Comparison of ENCODE assay signal across 25 mouse cellular contexts in the genomic region with DNA sequence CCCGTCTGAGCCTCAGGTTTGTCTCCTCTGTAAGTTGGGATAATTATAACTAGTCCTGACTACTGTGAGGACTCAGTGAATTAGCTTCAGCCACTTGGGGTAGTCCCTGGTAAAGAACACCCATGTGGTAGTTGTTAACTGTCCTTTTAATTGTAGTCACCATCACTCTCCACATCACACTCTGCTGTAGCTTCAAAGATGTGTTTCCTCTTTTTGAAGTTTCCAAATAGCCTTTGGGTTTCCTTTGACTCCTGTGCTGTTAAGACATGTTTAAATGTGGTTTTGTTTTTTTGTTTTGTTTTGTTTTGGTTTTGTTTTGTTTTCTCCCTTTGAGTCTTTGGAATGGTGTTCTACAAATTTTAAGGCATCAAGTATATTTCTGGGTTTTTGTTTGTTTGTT.
"Had no signal": no experiment of that assay in that cellular context is flagged by ENCODE, and none has a peak within 500 bp of the region (broad histone marks: within the 10 kb centered on the region; RNA-seq: fewer than 3 reads in every experiment).

No protein-coding gene starts in this region.

- H3K9ac ChIP-seq: heart, embryonic 12.5 days; hindbrain, embryonic 12.5 days; hindbrain, embryonic 14.5 days; intestine, embryonic 15.5 days; limb, embryonic 13.5 days; limb, embryonic 15.5 days; liver, embryonic 12.5 days; liver, embryonic 14.5 days had no signal

- H3K36me3 ChIP-seq: heart, embryonic 10.5 days; heart, embryonic 12.5 days; hindbrain, embryonic 12.5 days; intestine, embryonic 15.5 days; limb, embryonic 13.5 days; limb, embryonic 15.5 days; liver, embryonic 12.5 days had no signal

- H3K27ac ChIP-seq: gastrocnemius, adult 2 months; heart, embryonic 10.5 days; hindbrain, embryonic 12.5 days; hindbrain, embryonic 14.5 days; intestine, embryonic 15.5 days; layer of hippocampus, adult 2 months; left cerebral cortex, adult 2 months; limb, embryonic 13.5 days; limb, embryonic 15.5 days; liver, embryonic 12.5 days; liver, embryonic 14.5 days had no signal

- DNase-seq: gastrocnemius, adult 2 months; gastrocnemius, postnatal 10 days; gastrocnemius, postnatal 25 days; heart, adult 18-20 months; heart, postnatal 10 days; heart, postnatal 4 days; kidney, adult 18-20 months; kidney, adult 8-10 months; kidney, postnatal 10 days; kidney, postnatal 25 days; kidney, postnatal 4 days had no signal

- H3K4me2 ChIP-seq: heart, embryonic 12.5 days; hindbrain, embryonic 12.5 days; hindbrain, embryonic 14.5 days; intestine, embryonic 15.5 days; limb, embryonic 13.5 days; limb, embryonic 15.5 days; liver, embryonic 12.5 days had no signal

- H3K4me1 ChIP-seq: intestine, embryonic 15.5 days; liver, embryonic 12.5 days had no signal

- ATAC-seq: hindbrain, embryonic 16.5 days; inflammation-experienced regulatory T-cells, adult 6 months; intestine, embryonic 15.5 days; intestine, postnatal 0 days; liver, embryonic 12.5 days had no signal

- H3K9me3 ChIP-seq: heart, embryonic 10.5 days; heart, embryonic 12.5 days; hindbrain, embryonic 12.5 days; intestine, embryonic 15.5 days; limb, embryonic 13.5 days; limb, embryonic 15.5 days; liver, embryonic 12.5 days had no signal

- H3K4me3 ChIP-seq: gastrocnemius, adult 2 months; heart, embryonic 10.5 days; heart, embryonic 12.5 days; hindbrain, embryonic 12.5 days; intestine, embryonic 15.5 days; layer of hippocampus, adult 2 months; left cerebral cortex, adult 2 months; limb, embryonic 13.5 days; limb, embryonic 15.5 days; liver, embryonic 12.5 days had no signal

- H3K27me3 ChIP-seq: heart, embryonic 12.5 days; hindbrain, embryonic 12.5 days; intestine, embryonic 15.5 days; limb, embryonic 13.5 days; limb, embryonic 15.5 days; liver, embryonic 12.5 days had no signal
